Mouse (Mus musculus): ENCODE results near the gene Steap3.
A peak's percentile ranks its signal among the peaks of the same experiment; 100 is the strongest.

Gene Steap3

DNA sequence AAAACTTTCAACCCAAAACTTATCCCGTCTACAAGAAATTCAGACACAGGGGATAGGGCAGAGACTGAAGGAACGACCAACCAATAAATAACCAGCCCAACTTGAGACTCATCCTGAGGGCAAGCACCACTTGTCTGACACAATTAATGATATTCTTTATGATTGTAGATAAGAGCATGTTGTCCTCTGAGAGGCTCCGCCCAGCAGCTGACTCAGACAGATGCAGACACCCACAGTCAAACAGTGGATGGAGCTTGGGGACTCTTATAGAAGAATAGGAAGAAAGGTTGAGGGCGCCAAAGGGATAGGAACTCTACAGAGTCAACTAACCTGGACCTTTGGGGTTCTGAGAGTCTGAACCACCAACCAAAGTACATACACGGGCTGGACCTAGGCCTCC lies 22.7 kb downstream of the Steap3 start:
- DNase-seq, result no peak

DNA sequence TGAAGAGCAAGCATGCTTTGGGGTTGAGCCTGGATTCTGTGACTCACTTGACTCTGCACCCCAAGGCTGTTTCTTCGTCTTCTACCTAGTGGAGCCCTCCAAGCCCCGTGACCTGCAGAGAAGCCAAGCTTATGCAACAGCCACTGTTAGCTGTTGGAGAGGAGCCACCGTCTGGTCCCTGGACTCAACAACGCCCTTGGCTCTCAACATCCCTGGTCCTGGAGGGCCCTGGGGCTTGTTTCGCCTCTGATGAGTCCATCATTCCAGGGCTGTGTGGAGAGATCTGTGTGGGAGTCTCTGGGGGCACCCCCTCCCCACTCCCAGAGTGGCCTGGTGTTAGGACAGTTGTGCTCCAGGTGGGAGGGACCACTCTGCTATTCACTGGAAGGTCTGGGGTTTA lies 24.3 kb downstream of the Steap3 start:
- DNase-seq, result peak; percentile 32 to 50

DNA sequence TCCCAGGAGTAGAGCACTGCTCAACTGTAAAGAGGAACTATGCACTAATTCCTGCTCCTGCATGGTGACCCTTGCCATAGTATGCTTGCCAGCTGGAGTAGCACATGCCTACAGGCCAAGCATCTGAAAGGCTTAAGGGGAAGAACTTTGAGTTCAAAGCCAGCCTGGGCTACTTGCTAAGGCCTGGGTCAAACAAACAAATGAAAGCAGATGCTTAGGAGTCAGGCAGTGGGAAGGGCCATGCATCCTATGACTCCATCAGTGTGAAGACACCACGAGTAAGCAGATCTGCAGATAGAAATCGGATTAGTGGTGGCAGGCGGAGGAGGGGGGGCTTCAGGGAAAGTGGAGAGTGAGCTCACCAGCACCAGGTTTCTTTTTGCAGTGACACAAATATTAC lies 25.2 kb downstream of the Steap3 start:
- DNase-seq, result no peak

DNA sequence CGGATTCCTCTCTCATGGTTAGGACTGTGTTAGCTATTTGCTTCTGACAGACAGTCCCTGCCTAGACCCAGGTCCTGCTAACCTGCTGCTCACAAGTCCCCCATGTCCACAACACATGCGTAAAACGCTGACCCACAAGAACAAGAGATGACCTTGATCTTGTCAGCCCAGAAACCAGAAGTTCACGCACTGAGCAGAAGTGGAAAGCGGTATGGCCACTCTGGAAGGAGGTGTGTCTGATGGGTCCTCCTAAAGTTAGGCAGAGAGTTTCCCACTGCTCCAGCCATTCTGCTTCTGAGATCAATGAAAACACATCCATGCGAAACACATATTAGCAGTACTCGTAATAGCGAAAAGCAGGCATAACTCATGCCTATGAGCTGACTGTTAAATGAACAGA lies 25.6 kb downstream of the Steap3 start:
- no peak for DNase-seq

DNA sequence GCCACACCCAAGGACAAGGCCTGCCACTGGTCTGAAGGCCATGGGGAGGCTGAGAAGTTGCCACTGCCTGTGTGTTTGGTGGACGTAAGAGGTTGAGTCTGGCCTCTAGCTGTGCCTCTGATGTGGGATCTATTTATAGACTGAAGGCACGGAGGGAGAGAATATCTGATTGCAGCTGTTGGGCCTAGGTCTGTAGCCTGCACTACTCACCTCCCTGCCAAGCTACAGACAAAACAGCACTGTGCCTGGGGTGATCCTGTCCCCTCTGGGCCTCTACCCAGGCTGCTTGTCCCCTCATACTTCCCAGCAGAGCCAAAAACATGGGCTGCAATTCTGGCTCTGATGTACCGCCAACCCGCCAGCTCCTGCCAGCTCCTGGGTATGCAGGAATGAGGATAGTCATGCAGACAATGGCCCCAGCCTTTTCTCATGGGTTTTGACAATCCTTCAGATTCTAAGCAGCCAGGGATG lies 26.8 kb downstream of the Steap3 start:
- DNase-seq, result peak; percentile 21 to 59

DNA sequence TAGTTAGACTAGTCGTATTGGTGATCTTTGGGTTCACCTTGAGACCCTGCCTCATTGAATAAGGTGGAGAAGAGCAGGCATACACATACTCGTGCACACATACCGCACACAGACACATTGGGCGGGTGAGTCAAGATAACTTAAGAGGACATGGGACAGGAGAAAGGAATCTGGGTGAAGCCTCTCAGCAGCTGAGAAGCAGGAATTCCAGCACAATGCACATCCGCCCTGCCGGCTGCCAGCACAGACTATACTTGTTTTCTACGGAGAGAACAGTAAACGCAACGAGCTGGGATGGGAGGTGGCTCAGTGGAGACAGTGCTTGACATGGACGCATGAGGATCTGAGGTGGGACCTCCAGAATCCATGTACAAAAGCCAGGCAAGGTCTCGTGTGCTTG lies 27.9 kb downstream of the Steap3 start:
- no peak for DNase-seq

DNA sequence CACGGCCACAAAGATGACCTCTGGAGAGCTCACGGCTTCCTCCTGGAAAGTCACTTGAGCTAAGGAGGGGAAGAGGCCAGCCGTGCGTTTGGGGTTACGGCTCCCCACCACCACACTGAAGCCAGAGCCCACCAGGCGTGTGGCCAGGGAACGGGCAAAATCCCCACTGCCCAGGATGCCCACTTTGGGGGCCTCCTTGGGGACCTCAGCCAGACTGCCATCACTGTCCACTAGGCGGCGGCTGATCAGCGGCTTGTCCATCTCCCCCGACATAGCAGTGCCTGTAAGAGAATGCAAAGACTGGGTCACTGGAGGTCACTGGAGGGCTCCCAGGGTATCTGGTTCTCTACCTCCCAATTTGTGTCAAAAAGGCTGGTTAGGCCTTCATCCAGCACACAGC lies 28.5 kb downstream of the Steap3 start:
- no peak for DNase-seq

DNA sequence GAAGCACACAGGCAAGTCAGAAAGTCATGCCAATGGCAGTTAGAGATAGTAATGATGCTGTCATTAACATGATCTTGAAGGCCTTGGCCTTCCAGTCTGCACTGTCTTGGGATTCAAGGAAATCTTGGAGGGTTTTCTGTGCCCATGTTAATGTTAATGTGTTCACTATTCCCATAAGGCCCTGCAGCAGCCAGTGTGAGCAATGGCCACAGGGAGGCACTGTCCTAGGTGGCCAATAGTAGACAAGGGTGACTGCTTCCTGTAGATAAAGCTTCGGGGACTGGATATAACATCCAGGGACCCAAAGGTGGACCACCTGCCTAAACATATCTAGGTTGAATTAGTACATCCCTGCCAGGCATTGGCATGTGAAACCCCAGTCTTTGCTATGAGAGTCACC lies 35.4 kb downstream of the Steap3 start:
- DNase-seq, result no peak

DNA sequence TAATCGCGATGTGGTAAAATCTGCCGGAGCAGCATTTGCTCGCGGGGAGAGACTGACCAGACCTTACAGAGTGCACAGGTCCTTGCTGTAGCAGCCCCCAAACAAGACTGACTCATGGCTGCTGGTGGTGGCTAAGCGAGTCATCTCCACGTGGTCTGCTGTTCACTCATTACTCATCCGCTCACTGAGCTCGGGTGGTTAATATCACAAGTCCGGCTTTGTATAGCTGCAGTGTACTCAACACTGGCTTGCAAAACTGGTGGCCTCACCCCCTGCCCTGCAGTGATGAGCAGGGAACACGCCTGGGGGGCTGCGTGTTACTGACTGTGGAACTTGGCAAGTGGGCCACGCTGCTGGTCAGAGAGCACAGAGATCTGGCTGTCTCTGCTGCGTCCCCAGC lies 36.1 kb downstream of the Steap3 start:
- DNase-seq, result no peak

DNA sequence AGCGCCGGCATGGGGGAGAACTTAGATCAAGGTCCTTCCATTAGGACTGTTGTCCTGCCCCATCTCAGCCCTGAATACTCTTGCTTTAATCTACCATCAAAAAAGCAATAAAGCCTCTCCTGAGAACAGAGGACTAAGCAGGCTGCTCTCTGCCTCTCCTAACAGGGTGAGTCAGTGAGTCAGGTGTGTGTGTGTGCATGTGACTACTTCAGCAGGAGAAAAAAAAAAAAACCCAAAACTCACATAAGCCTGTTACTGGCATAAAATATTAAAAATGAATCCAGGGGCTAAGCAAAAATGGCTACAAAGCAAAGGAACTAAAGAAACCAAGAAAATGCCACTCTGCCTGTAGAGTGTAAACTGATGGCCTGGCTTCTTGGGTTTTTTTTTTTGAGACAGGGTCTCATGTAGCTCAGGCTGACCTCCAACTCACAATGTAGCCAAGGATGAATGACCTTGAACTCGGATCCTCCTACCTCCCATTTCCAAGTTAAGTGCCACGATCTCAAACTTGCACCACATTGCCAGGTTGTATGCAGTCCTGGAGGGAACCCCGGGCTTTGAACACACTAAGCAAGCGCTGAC lies 36.8 kb downstream of the Steap3 start:
- DNase-seq, result no peak

DNA sequence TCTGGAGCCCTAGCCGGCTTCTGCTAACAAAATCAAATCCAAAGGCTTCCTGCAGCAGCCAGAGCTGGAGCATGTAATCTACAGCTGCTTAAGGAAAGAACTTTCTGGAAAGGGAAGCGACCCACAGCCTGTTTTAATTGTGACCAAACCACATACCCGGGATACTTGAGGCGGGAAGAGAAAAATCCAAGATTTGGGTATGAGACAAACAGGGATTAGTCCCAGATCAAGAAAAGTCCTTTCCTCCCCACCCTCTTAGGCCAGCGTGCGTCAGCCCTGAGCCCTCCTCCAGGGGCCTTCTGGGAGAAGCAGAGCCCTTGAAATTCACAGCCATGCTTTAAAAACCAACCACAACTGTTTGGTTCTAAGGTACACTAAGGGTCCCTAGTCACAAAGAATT lies 40.3 kb downstream of the Steap3 start:
- DNase-seq, result no peak

DNA sequence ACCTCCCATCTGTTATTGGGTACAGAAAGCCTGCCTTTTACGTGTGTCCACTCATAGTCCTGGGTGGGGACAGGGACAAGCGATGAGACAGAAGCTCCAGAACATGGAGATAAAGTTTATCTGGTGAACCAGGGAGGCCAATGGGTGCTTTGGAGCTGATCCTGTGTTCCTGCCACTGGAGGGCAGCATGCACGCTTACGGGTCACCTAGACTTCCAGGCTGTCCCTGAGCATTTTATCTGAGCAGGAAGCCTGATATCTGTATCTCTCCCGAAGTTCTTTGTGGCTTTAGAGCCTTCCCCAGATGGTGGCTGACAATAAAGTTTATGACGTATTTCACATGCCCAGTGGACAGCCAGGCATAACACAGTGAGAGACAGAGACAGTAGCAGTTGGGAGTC lies 41.2 kb downstream of the Steap3 start:
- DNase-seq, result no peak

DNA sequence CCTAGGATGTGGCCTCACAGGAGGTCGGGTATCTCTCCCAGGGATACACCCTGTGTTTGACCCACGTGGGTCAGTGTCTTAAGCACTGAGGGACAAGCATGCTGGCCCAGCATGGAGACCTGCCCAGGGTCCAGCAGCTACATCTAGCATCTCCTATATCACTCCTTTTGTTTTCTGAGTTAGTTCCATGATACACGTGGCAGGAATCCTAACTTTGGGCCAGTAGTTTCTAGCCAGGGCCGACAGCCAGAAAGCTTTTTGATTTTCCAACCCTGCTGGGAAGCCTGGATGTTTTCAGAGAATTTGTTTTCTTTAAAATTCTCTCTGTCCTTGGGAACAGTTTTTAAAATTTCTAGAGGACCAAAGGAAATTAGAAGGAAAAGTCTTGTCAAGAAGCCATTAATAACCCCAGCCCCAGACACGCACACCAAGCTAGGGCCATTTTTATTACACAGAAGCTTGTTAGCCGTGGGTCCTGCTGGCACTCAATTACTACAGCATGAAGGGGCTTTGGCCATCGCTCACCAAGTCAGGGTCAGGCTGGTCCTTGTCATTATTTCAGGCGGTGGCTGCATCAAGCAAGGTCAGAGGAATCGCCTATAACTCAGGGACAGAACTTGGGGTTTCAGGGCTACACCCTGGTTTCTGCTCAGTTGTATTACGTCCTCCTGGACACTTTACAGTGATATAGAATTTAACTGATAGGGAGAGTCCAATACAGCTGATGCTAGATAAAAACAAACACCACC lies 42.6 kb downstream of the Steap3 start:
- no peak for DNase-seq

DNA sequence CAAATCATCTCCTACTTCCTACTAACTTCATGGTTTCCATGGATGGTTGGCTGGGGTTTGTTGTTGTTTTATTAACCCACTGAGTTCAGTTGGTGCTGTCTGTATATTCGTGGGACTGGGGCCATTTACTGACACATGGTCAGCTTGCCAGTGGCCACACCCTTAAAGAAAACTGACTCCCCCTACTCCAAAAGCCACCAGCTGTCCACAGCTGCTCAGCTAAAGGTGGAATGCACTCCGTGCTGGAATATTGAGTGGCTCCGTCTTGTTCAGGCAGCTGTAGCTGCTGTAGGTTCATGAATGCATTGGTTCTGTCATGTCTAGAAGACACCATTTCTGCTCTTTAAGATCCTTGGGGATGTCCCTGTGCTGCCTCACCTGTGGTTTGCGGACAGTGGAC lies 48.9 kb downstream of the Steap3 start:
- DNase-seq, result no peak

DNA sequence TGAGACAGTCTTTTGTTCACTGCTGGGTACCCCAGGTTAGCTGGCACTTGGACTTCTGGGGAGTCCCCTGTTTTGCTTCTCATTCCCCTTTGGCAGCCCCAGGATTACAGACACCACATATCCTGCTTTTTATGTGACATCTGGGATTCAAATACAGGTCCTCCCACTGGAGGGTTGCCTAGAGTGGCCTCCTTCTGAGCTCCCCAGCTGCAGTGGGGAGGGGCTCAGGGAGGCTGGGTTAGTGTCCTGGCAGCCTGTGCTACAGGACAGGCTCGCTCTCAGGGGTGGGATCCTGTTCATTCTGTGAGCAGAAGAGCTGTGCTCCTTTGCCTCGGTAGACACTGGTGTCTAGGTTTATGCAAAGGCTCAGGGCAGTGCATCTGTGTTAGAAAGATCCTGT lies 51.2 kb downstream of the Steap3 start:
- DNase-seq, result no peak

DNA sequence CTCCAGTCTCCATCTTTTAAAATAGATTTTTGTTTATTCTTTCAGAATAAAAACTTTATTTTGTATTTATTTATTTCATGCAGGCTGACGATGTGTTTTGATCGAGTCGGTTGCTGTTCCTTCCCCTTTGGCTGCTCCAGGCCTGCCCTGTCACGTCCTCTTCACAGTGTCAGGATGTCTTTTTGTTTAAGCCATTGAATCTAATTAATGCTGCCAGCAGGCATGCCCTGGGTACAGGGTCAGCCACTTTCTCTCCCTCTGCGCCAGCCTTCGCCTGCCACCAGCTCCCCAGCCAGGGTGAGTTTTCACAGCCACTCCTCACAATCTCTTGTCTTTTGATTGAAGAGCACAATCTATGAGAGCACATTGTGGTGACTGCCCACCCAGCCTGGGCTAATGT lies 51.7 kb downstream of the Steap3 start:
- DNase-seq, result no peak

DNA sequence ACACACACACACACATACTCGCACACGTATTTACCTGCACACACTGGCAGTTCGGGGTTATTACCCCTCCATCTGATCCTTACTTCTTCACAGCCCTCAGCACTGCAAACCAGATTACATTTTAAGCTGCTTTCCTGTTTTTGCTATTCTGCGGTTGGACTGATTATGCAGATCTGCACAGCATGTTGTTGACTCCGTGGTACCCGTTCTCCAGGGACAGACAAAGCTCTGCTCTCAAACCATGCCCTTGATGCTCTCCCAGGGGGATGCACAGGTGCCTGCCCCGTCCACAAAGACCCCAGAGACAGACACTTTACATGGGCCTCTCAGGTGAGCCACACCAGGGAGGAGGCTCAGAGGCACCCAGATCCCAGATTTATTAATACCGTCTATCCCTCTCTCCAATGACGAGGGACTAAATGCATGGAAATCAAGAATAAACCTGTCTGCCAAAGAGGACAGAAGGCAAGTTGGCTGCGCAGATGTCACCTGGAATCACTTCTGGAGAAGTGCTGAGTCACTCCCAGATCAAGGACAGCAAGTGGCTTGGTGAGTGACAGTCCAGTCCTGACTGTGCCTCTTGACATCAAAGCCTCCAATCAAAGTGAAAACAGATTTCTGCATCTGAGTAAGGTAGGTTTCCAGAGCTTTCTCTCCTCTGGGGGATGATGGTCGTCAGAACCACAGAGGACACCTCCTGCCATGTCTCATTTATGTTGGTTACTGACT lies 63.8 kb downstream of the Steap3 start:
- no peak for DNase-seq

DNA sequence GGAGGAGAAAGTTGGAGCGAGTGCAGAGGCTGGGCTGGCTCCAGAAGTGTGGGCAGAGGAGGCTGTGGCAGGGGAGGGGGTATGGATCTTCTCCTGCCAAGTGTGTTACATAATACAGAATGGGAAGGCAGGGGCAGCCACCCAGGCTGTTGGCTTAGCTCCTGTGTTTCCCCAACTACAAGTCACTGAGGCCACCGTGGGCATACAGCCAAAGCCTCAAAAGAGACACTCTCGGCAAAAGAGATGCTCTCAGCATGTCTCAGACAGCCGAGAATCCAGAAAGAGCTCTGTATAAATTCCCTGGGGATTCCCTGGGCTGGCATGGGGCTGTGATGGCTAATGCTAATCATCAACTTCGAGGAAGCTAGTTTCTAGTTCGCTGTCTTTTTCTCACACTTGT lies 64.9 kb downstream of the Steap3 start:
- peak; percentile 9 to 47 for DNase-seq

DNA sequence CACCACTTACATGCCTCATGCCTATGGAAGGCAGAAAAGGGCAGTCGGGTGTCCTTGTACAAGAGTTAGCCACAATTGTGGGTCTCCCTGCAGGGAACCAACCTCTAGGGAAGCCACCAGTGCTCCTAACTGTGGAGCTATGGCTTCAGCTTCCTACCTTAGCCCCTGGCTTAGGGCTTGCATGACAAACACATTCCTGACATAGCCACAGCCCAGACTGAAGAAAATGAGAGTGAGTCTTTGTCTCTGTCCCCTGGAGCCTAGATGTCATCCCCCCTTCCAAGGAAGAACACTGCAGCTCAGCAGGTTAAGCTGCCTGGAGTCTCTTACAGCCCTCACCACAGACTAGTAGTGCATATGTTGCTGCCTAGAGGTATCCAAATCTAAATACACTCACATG lies 67.7 kb downstream of the Steap3 start:
- no peak for DNase-seq

DNA sequence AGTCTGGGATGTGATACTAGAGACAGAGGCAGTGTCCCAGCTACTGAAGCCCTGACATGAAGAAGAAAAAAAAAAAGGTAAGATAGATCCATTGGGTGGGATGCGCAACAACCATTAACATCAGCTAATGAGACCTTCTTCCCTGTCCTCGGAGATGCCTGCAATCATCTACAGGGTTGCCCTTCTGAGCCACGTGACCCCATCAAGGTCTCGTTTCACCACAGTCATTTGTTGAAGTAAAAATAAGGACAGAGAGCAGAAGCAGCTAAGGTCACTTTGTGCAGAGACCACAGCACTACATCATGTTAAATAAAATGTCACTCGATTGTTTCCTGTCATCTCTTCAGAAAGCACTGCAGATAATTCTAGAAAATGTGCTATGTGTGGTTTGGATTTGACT lies 68.7 kb downstream of the Steap3 start:
- no peak for DNase-seq

DNA sequence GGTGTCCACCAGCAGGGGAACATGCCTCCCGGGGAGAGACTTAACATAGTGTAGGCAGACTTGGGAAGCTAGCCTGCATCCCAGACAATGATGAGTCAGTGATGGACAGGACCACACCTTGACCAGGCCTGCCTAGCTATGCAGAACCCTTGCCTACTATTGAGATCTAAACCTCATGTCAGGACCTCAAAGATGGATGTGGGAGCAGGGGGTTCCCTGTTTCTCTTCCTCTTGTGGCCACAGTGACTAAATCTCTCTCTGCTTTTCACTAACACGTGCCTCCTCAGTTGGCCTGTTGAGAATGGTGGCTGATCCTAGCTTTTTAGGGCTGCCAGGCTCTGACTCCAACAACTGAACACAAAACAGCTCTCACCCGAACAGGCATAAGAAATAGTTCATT lies 70.0 kb downstream of the Steap3 start:
- no peak for DNase-seq

DNA sequence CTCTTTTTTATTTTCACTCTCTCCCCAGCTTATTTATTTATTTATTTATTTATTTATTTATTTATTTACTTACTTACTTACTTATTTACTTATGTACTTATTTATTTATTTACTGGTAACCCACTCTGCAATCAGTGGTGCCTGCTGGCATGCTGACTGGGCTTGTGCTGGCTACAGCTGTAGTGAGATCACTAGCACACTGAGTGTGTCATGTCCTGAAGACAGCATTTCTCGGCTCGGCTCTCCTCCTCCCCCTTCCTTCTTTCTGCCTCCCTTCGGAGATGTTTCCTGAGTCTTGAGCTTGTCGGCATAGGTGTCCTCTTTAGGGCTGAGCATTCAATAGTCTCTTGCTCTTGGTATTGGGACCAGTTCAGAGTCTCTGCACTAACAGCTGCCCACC lies 73.6 kb downstream of the Steap3 start:
- DNase-seq, result no peak

DNA sequence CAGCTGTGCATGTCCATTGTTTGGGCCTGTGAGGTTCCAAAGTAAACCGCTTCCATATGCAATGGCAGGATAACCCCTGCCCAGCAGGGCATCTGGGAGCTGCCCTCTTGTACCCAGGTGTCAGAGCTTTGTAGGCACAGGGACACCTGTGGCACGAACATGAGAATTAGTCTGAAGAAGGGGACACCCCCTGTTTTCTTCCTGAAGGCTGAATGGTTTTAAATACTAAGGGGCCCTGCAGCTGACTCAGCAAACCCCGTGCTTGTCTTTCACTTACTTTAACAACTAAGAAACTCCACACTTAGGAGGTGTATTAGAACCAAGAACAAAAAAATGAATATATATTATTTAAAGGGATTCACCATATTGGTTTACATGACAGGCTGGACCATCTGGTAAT lies 74.4 kb downstream of the Steap3 start:
- no peak for DNase-seq

DNA sequence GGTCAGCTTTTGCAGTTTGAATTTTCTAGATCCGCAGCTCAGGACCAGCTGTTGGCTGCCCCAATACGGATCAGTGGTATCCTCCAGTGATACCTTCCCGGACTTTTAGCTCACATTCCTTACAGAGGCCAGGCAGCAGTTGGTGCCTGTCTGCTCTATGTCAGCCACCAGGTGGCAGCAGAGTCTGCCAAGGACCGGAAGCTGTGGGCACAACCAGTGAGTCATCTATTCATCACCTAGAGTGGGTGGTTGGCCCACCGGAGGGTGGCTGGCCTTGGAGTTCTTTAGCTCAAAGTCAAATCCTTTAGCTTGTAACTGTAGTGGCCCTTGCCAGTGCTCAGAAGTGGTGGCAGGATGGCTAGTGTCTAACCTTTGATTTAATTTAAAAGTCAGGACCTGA lies 75.3 kb downstream of the Steap3 start:
- peak; percentile 69 to 78 for DNase-seq
